Mouse (Mus musculus): Measurements from ENCODE around the gene Tll1. TPM values are rescaled to one million over a fixed set of nuclear protein-coding genes. Genes with fewer than 3 reads are reported as not detected.

Tll1 gene
- total and polyA plus RNA-seq, 3 experiments, result 0.29 to 1.2 (median 0.66) TPM

DNA sequence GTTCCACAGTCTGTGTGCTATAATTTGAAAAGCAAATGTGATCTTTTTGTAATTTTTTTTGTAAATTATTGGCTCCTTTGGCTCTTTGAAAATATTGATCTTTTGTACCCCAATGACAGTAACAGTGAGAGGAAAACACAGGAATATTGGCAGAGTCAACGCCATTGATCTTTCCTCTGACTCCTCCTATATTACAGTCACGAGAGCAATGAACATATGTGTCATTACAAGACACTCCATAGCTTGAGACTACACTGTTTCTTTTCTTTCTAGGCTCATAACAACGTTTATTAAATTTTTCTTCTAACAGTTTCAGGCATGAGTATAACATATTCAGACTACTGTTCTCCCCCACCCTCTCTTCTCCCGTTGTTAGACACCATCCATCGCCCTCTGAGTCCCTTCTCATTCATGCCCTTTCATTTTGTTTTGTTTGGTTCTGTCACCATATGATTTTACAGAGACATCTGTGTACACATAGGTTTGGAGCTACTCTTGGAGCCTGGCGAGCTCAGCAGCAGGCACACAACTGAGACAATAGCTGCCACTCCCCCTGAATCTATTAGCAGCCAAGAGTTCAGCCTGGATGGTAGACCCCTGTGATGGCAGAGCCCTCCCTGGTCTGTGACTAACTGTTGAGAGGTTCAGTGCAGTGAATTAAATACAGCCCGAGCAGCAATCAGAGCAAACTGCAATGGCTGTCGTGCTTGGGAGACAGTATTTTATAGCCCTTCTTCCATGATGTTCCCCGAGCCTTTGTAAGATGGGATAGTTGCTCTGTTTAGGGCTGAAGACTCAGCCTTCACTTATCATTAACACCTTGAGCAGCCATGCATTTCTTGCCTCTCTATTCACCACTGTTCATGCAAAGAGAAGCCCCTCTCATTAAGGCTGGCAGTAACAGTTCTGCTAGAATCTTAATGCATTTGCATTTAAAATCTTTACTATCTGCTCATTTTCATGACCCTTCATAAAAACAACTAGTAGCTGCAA, 52.9 kb downstream of the Tll1 start:
- H3K4me1 ChIP-seq (ENCODE audit: control insufficient read depth, insufficient read depth, low read length), result no peaks in the 10 kb centered on the region
- intact Hi-C loops (cut with DNase I), result no loop called here
- H3K4me3 ChIP-seq, result no peak overlapping the region
- H3K79me2 ChIP-seq (replicated peaks; ENCODE audit: control insufficient read depth, insufficient read depth, low read length), result no peaks in the 10 kb centered on the region
- H3K9ac ChIP-seq (ENCODE audit: low read depth, low read length), result no peak overlapping the region
- WGBS, result 76% methylated on average over 9 of the region's 9 CpGs
- DNase-seq, result no peak
- no peaks in the 10 kb centered on the region for H3K36me3 ChIP-seq (ENCODE audit: control insufficient read depth, insufficient read depth, low read length)
- H3K27ac ChIP-seq, result no peak overlapping the region
- TF ChIP-seq EP300 (IDR thresholded peaks at IDR 0.05; ENCODE audit: insufficient read depth, low read depth, low read length) (no peak), POLR2A (IDR thresholded peaks at IDR 0.05; ENCODE audit: insufficient read depth, low read depth, low read length) (no peak)
- H3K27me3 ChIP-seq (ENCODE audit: control insufficient read depth, insufficient read depth, low read length), result no peaks in the 10 kb centered on the region

DNA sequence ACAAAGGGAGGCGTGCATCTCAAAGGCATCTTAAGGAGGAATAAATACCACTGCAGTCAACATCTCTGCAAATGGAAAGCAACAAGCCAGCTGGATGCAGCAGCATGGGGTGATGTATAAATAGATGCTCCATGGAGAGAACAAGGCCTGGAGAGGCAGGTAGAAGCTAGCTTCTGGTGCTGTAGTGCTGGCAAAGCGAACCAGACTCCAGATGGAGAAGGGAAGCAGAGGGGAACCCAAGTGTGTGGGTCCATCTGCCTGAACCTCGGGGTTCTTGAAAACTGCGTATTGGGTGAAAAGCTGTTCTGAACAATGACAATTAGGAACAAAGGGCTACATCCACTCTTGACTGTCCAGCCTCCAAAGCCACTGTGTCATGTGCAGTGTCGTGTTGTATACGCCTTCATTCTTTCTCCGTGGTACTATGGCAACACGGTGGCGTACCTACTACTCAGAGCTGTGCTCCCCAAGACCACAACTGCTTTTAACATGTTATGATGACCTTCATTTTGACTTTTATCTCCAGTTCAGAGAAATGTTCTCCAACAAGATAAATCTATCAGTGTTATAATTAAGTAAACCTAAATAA, 53.8 kb downstream of the Tll1 start:
- Histone ChIP-seq H3K79me2 (replicated peaks; ENCODE audit: control insufficient read depth, insufficient read depth, low read length) (no peaks in the 10 kb centered on the region), H3K4me3 (no peak overlapping the region), H3K27me3 (ENCODE audit: control insufficient read depth, insufficient read depth, low read length) (no peaks in the 10 kb centered on the region), H3K27ac (no peak overlapping the region), H3K4me1 (ENCODE audit: control insufficient read depth, insufficient read depth, low read length) (no peaks in the 10 kb centered on the region), H3K9ac (ENCODE audit: low read depth, low read length) (no peak overlapping the region), H3K36me3 (ENCODE audit: control insufficient read depth, insufficient read depth, low read length) (no peaks in the 10 kb centered on the region)
- TF ChIP-seq POLR2A (IDR thresholded peaks at IDR 0.05; ENCODE audit: insufficient read depth, low read depth, low read length) (no peak), EP300 (IDR thresholded peaks at IDR 0.05; ENCODE audit: insufficient read depth, low read depth, low read length) (no peak), CTCF (IDR thresholded peaks at IDR 0.05) (no peak)
- no peak for DNase-seq
- intact Hi-C loops (cut with DNase I), result no loop called here
- 82% methylated on average over 9 of the region's 9 CpGs for WGBS

- DNase-seq, result no peak
- Histone ChIP-seq H3K79me2 (replicated peaks; ENCODE audit: control insufficient read depth, insufficient read depth, low read length) (no peaks in the 10 kb centered on the region), H3K9ac (ENCODE audit: low read depth, low read length) (no peak overlapping the region), H3K4me1 (ENCODE audit: control insufficient read depth, insufficient read depth, low read length) (no peaks in the 10 kb centered on the region), H3K36me3 (ENCODE audit: control insufficient read depth, insufficient read depth, low read length) (no peaks in the 10 kb centered on the region), H3K27me3 (ENCODE audit: control insufficient read depth, insufficient read depth, low read length) (no peaks in the 10 kb centered on the region), H3K27ac (no peak overlapping the region), H3K4me3 (no peak overlapping the region)
- intact Hi-C loops (cut with DNase I), result no loop called here
- WGBS, result 77% methylated on average over 1 of the region's 1 CpGs
- TF ChIP-seq CTCF (IDR thresholded peaks at IDR 0.05), result no peak
- TF ChIP-seq EP300 (IDR thresholded peaks at IDR 0.05; ENCODE audit: insufficient read depth, low read depth, low read length), result no peak
- TF ChIP-seq POLR2A (IDR thresholded peaks at IDR 0.05; ENCODE audit: insufficient read depth, low read depth, low read length), result no peak
These were observed 69.5 kb downstream of the Tll1 start for GRCm38 (mm10) chr8:64136593-64136992.

- WGBS, result 65% methylated on average over 2 of the region's 2 CpGs
- Histone ChIP-seq H3K27me3 (ENCODE audit: control insufficient read depth, insufficient read depth, low read length) (no peaks in the 10 kb centered on the region), H3K4me3 (no peak overlapping the region), H3K4me1 (ENCODE audit: control insufficient read depth, insufficient read depth, low read length) (no peaks in the 10 kb centered on the region), H3K79me2 (replicated peaks; ENCODE audit: control insufficient read depth, insufficient read depth, low read length) (no peaks in the 10 kb centered on the region), H3K9ac (ENCODE audit: low read depth, low read length) (no peak overlapping the region), H3K36me3 (ENCODE audit: control insufficient read depth, insufficient read depth, low read length) (no peaks in the 10 kb centered on the region), H3K27ac (no peak overlapping the region)
- intact Hi-C loops (cut with DNase I), result no loop called here
- TF ChIP-seq CTCF (IDR thresholded peaks at IDR 0.05), result no peak
- no peak for TF ChIP-seq POLR2A (IDR thresholded peaks at IDR 0.05; ENCODE audit: insufficient read depth, low read depth, low read length)
- TF ChIP-seq EP300 (IDR thresholded peaks at IDR 0.05; ENCODE audit: insufficient read depth, low read depth, low read length), result no peak
- DNase-seq, result no peak
These were observed 98.9 kb downstream of the Tll1 start for GRCm38 (mm10) chr8:64107190-64107589.

GRCm38 (mm10) chr8:64073396-64073795, 132.7 kb downstream of the Tll1 start:
- whole genome bisulfite sequencing, result 66% methylated on average over 2 of the region's 2 CpGs
- H3K4me3 ChIP-seq, result no peak overlapping the region
- no peaks in the 10 kb centered on the region for H3K79me2 ChIP-seq (replicated peaks; ENCODE audit: control insufficient read depth, insufficient read depth, low read length)
- no peak overlapping the region for H3K9ac ChIP-seq (ENCODE audit: low read depth, low read length)
- DNase-seq, result no peak
- H3K4me1 ChIP-seq (ENCODE audit: control insufficient read depth, insufficient read depth, low read length), result no peaks in the 10 kb centered on the region
- no peaks in the 10 kb centered on the region for H3K36me3 ChIP-seq (ENCODE audit: control insufficient read depth, insufficient read depth, low read length)
- no peaks in the 10 kb centered on the region for H3K27me3 ChIP-seq (ENCODE audit: control insufficient read depth, insufficient read depth, low read length)
- TF ChIP-seq CTCF (IDR thresholded peaks at IDR 0.05) (no peak), EP300 (IDR thresholded peaks at IDR 0.05; ENCODE audit: insufficient read depth, low read depth, low read length) (no peak), POLR2A (IDR thresholded peaks at IDR 0.05; ENCODE audit: insufficient read depth, low read depth, low read length) (no peak)
- intact Hi-C loops (cut with DNase I), result no loop called here
- no peak overlapping the region for H3K27ac ChIP-seq

DNA sequence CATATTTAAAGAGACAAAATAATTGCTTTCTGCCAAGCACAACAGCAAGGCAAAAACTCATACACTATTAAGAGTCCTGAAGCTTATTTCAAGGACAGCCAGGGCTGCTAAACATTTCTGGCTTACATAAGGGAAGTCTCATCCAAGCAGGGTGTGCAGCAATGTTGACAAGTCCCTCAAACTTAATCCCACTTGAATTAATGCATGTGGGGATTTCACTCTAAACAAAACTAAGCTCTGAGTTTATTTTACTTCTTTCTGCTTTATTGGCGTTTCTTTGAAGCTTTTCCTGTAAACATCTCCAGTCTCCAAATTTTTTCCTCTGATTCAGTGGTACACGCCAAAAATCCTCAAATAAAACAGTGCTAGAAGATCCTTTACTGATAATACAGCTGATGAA, 146.2 kb downstream of the Tll1 start:
- 65% methylated on average over 2 of the region's 2 CpGs for WGBS
- no peak overlapping the region for H3K27ac ChIP-seq

More for the DNA sequence above, 146.2 kb downstream of the Tll1 start:
- H3K4me1 ChIP-seq (ENCODE audit: control insufficient read depth, insufficient read depth, low read length), result no peaks in the 10 kb centered on the region
- intact Hi-C loops (cut with DNase I), result no loop called here
- no peak for DNase-seq
- no peaks in the 10 kb centered on the region for H3K27me3 ChIP-seq (ENCODE audit: control insufficient read depth, insufficient read depth, low read length)
- no peak overlapping the region for H3K9ac ChIP-seq (ENCODE audit: low read depth, low read length)
- H3K79me2 ChIP-seq (replicated peaks; ENCODE audit: control insufficient read depth, insufficient read depth, low read length), result no peaks in the 10 kb centered on the region
- H3K36me3 ChIP-seq (ENCODE audit: control insufficient read depth, insufficient read depth, low read length), result no peaks in the 10 kb centered on the region
- H3K4me3 ChIP-seq, result no peak overlapping the region
- TF ChIP-seq CTCF (IDR thresholded peaks at IDR 0.05) (no peak), POLR2A (IDR thresholded peaks at IDR 0.05; ENCODE audit: insufficient read depth, low read depth, low read length) (no peak), EP300 (IDR thresholded peaks at IDR 0.05; ENCODE audit: insufficient read depth, low read depth, low read length) (no peak)
